Mouse (Mus musculus): Measurements from ENCODE around the gene Phospho1.

- TF ChIP-seq POLR2A (IDR thresholded peaks at IDR 0.05; ENCODE audit: low read depth, low read length) (no peak), CTCF (IDR thresholded peaks at IDR 0.05; ENCODE audit: extremely low read depth, insufficient read depth, insufficient read length, insufficient replicate concordance) (no peak)
Observed at GRCm38 (mm10) chr11:95815412-95815811, 8.9 kb upstream of the Phospho1 start.

All from spleen, adult 2 months (tissue).